Mouse (Mus musculus) testis, postnatal 10 days (tissue): Measurements from ENCODE around the gene Serpina3i.
"Not testable (repeated sequence)": the region's sequence is repeated elsewhere in the genome, so short reads cannot be mapped to it uniquely, and the experiment has no call there.

ENCODE experiments used
- DNase-seq: peaks from one replicate; pipeline ENCODE4 v3.0.0; 2021; ENCODE audit warnings: low spot score

The Serpina3i gene

GRCm38 (mm10) chr12:104262863-104263262 is at the start of gene Serpina3i:
Serpina3i (plus strand) TSS chr12:104263122.
- DNase-seq, result no peak

- DNase-seq, result no peak
Observed at GRCm38 (mm10) chr12:104213689-104214444, 49.1 kb upstream of the Serpina3i start.

DNA sequence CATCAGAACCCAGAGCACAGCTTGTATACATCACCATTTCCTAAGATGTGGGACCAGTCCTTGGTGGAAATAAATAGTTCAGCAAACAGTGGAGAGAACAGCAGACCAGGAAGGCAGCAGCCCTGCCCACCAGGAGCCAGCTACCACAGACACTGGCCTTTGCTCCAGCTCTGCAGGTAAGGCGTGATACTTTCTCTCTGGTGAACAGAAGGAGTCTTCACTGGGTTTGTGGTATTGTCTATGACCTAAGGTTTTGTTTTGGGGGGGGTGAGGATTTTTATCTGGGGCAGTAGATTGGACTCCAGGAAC is 48.5 kb upstream of the Serpina3i start, which contains the start of gene Serpina3f:
Serpina3f (plus strand) TSS at position 100 of the 309 bp plus-strand sequence.
- no peak for DNase-seq

- no peak for DNase-seq
Observed at GRCm38 (mm10) chr12:104215249-104215648, 47.7 kb upstream of the Serpina3i start.

DNA sequence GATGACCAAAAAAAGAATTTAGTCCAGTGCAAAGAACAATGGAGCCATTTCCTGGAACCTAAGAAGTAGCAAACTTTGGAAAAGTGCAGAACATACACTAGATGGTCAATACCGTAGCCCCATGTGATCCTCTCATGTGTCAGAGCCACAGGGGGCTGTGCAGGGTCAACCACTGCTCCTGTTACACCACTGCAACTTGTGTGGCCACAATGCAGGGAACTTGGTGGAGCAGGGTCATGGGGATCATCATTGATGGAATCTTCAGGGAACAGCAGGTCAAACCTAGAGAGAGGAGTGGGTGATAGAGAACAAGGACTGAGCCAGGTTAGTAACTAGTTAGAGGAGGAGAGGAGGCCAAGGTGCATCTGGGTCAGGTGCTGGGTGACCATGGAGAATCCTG is 41.3 kb upstream of the Serpina3i start:
- no peak for DNase-seq

GRCm38 (mm10) chr12:104223690-104224089 is 39.2 kb upstream of the Serpina3i start:
- no peak for DNase-seq

DNA sequence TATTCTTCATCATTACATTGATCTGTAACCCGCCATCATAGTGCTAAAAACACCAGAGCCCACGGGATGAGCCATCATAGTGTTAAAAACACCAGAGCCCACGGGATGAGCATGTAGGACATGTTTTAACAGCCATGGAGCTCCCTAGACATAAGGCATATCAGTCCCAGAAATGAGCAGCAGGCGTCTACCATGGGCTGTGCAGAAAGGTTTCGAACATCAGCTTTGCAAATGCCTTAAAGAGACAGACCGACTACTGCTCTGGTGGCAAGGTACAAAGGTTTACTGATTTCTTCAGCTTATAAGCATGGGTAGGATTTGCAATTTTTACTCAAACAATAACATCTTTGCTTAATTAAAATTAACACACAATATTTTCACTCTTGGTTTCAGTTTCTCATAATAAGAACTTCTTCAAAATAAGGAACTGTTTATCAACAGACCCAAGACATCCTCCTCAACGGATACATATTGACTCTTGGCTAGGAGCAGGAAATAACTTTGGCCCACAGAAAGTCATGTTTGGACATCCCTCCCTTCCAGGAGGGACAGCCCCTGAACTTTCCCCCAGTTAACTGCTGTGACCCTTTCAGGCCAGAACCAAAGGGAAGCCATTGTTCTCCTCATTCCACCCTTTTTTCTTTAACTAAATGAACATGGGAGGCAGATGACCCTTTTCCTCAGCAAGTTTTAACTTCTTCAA is 38.2 kb upstream of the Serpina3i start:
- DNase-seq, result no peak

GRCm38 (mm10) chr12:104230762-104231161 is 32.2 kb upstream of the Serpina3i start:
- no peak for DNase-seq

DNA sequence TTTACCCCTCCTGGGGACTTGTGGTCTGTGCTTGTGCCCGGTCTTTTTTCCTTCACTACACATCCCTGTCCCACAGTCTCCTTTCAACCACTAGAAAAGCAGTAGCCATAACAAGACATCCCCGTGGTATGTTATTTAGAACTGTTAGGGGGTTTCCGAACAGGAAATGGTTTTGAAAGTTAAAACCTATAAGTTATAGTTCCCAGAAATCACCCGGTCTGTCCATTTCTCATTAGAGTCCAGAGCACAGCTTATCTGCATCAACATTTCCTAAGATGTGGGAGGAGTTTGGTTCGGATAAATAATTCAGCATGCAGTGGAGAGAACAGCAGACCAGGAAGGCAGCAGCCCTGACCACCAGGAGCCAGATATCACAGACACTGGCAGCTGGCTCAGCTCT is 27.0 kb upstream of the Serpina3i start, which contains the start of gene Serpina3g:
Serpina3g (plus strand) TSS at position 331 of the 400 bp plus-strand sequence.
- no peak for DNase-seq

DNA sequence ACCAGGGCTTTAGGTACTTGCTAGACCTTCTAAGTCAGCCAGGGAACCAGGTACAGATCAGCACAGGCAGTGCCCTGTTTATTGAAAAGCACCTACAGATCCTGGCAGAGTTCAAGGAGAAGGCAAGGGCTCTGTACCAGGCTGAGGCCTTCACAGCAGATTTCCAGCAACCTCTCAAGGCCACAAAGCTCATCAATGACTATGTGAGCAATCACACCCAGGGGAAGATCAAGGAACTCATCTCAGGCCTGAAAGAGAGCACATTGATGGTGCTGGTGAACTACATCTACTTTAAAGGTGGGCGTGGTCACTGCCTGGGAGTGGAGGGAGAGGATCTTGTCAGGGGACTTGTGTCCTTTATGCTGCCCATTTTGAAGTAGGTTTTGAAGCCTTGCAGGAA is 24.9 kb upstream of the Serpina3i start:
- not testable (repeated sequence) for DNase-seq

DNA sequence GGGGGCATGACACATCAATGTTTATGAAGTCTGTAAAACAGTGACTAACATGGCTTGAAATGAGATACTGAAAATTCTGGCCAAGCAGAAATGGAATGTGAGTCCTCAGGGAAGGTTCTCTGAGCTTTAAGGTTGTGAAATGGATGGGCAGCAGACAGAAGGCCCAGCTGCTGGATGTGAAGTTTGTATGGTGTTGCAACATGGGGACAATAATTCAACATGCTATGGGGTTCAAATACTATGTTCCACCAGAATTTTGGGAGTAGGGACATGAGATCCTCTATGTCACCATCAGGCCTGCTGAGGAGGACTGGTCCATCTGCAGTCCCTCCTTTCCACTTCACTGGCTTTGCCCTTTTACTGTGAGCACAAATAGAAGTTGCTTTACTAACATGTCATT is 19.6 kb upstream of the Serpina3i start:
- DNase-seq, result no peak

DNA sequence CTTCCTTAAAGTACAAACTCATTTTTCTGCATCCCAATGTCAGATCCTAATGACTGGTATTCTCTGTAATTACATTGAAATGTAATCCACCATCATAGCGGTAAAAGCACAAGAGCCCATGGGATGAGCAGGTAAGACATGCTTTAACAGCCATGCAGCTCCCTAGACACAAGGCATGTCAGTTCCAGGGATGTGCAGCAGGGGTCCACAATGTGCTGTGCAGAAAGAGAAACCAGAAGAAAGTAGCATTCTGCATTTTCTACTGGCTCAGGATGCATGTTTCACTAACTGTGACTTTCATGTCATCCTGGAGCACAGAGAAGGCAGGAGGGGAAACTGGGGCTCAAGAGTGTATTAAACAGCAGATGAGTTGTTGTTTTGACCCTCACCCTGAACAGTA is 17.8 kb upstream of the Serpina3i start:
- DNase-seq, result peak; percentile 52

- DNase-seq, result no peak
Observed at GRCm38 (mm10) chr12:104245595-104245994, 17.3 kb upstream of the Serpina3i start.

DNA sequence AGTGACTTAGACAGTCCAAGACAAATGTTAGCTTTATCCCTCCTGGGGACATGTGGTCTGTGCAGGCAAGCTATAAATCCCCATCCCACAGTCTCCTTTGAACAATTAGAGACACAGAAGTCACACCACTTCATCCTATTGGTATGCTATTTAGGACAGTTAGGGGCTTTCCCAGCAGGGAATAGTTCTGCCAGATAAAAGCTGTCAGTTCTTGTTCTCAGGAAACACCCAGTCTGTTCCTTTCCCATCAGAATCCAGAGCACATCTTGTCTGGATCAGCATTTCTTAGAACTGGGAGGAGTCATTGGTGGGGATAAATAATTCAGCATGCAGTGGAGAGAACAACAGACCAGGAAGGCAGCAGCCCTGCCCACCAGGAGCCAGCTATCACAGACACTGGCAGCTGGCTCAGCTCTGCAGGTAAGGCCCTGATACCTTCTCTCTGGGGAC is 15.3 kb upstream of the Serpina3i start:
- DNase-seq, result no peak

- no peak for DNase-seq
Observed at GRCm38 (mm10) chr12:104248231-104248630, 14.7 kb upstream of the Serpina3i start.

DNA sequence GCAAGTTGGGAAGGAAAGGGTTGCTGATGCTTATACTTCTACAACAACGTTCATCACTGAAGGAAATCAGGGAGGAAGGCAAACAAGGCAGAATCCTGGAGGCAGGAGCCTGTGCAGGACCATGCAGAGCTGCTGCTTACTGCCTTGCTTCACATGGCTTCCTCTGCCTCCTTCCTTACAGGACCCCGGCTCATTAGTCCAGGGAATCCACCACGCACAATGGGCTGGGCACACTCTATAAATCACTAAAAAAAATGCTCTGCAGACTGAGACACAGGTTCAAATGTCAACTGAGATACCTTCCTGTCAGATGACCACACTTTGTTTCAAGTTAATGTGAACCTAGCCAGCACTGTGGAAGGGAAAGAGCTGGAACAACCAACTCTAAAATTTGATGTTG is 1.9 kb upstream of the Serpina3i start:
- no peak for DNase-seq

DNA sequence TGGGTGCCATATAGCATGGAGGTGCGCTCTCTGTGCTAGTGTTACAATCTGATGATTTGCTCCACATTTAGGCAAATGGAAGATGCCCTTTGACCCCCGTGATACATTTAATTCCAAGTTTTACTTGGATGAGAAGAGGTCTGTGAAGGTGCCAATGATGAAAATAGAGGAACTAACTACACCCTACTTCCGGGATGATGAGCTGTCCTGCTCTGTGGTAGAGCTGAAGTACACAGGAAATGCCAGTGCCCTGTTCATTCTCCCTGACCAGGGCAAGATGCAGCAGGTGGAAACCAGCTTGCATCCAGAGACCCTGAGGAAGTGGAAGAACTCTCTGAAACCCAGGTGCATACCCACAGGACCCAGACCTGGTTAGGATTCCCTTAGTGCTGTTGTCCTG is 3.5 kb downstream of the Serpina3i start:
- DNase-seq, result no peak

DNA sequence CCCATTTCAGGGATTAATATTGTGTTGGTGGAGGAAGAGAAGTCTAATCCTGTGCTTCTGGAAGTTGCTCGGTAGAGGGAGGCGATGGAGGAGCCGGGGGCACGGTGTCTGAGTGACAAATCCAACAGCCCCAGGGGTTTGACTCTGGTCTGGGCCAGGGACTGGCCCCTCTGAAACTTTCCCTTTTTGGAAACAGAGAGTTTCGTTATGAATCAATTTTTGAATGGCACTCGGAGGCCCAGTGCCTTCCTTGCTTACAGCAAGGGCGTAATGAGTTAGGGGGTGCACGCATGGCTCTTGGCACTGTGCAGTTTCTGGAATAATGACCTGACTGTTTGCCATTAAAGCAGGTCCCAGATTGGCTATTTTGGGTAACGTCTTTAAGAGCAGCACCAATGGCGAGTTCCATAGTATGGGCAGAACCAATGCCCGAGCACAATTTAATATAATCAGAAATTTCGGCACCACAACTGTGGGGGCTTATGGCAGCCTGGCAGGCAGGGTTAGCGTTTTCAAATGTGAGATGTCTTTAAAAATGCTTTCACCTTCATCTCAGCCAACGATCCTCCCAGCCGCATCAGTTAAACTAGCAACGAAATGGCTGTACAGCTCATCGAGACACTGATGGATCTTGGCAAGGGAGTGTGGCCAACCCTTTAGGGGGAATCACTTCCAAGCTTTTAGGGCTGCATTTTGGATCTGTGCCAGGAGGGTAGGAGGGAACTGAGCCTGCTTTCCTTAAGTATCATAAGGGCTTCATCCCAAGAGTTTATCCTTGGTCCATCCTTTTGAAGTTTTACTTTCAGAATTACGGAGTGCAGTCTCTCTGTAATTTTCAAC is 15.5 kb downstream of the Serpina3i start:
- no peak for DNase-seq

GRCm38 (mm10) chr12:104279056-104279435 is 16.1 kb downstream of the Serpina3i start:
- no peak for DNase-seq

GRCm38 (mm10) chr12:104283380-104283779 is 20.5 kb downstream of the Serpina3i start:
- no peak for DNase-seq

GRCm38 (mm10) chr12:104288336-104288735 is 25.4 kb downstream of the Serpina3i start:
- no peak for DNase-seq

GRCm38 (mm10) chr12:104289872-104290271 is 26.9 kb downstream of the Serpina3i start:
- DNase-seq, result no peak

- DNase-seq, result no peak
Observed at GRCm38 (mm10) chr12:104293963-104294362, 31.0 kb downstream of the Serpina3i start.
